Mouse (Mus musculus) gastrocnemius, adult 18-20 months (tissue): Measurements from ENCODE around the gene Hhipl1. TPM values are rescaled to one million over a fixed set of nuclear protein-coding genes. Genes with fewer than 3 reads are reported as not detected.

Experiments used
- DNase-seq: peaks from one replicate; pipeline ENCODE4 v3.0.0; 2021; ENCODE audit warnings: low spot score
- total RNA-seq, 2 experiments: library from RNA; stranded (reverse); gene quantifications; 2 replicates each; pipeline ENCODE4 v1.2.3; 2021

The Hhipl1 gene
- total RNA-seq, 2 experiments from 2014 or later, result 1.1 to 1.2 TPM

DNA sequence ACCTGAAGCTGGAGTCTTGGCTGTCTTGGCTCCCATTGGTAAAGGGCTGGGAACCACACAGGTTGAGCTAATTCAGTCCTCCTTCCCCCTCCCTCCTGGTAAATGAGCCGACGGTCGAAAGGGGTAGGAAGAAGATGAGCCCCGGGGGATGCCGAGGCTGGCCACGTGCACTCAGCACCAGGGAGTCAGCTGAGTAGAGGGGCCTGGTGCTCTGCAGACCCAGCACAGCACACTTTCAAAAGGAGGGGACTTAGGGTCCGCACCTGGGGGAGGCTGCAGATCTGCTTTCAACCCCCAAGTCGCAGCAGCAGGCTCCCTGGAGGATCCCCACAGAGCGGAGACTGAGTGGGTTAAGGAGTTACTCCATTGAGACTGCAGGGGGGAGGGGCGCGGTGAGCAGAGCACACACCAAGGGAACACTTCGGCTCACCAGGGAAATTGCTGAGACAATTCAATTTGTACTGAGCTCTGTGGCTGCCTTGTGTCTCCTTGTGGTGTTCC is 28.7 kb upstream of the Hhipl1 start:
- no peak for DNase-seq

DNA sequence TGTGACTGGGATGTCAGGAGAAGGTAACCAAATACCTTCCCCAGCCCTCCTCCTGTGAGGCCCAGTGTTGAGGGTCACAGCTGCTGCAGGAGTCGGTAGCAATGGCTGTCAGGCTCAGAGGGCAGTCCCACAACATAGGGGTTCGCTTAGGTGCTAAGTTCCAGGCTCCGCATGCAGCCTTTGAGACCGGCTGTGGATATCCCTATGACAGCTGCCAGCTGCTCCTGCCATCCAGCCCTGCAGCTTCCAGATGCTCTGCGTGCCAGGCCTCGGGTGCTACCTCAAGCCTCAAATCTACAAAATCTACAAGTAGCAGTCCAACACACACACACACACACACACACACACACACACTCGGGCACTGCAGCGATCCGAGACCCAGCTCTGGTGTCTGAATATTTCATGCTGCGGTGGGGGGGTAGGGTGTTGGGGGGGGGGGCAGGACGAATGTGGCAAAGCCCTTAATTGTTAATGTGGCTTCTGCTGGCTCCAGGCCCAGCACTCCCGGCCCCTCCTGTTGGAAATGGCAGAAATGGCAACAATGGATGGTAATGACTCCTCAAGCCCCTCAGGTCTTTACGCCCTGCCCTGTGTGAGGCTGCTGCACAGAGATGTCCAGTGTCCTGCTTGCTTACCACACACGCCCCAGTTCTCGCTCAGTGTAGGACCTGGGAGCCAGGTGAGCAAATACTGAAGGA is 27.7 kb upstream of the Hhipl1 start:
- DNase-seq, result no peak

- no peak for DNase-seq
Observed at GRCm38 (mm10) chr12:108284455-108285224, 21.4 kb upstream of the Hhipl1 start.

- no peak for DNase-seq
Observed at GRCm38 (mm10) chr12:108285225-108286011, 20.7 kb upstream of the Hhipl1 start.

GRCm38 (mm10) chr12:108286381-108286780 is 19.7 kb upstream of the Hhipl1 start:
- no peak for DNase-seq

DNA sequence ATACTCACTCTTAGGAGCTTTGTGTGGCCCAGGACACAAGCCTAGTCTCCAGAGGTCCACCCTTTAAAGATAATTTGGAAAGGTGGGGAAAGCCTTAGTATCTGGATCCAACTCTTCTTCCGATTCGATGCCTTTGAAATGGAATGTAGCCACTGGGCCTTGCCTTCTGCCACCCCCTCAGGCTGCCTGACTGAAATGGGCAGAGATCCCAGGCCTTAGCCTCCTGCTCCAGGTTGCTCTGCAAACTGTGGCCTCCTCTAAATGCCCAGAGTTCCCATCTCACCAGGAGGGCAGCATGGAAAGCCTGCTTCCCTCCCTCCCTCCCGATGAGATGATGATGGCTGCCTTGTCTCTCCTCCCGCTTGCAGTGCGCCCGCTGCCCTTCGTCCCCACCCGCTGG is 19.1 kb upstream of the Hhipl1 start:
- no peak for DNase-seq

GRCm38 (mm10) chr12:108288127-108288880 is 17.8 kb upstream of the Hhipl1 start:
- no peak for DNase-seq

DNA sequence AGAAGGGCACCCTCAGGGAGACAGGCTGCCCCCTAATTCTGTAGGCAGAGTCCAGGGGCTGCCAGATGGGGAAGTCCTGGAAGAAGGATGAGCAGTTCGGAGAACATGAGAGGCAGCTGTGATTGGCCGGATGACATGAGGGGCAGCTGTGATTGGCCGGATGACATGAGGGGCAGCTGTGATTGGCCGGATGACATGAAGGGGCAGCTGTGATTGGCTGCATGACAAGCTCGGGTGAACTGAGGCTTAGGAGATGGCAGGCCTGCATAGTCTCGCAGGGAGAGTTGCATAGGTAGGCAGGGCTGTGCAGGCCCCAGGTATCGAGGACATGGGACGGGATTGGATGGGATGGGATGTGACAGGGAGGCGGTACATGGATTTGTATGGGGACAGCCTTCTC is 13.7 kb upstream of the Hhipl1 start:
- no peak for DNase-seq

GRCm38 (mm10) chr12:108292957-108293356 is 13.1 kb upstream of the Hhipl1 start:
- peak; percentile 82 for DNase-seq

DNA sequence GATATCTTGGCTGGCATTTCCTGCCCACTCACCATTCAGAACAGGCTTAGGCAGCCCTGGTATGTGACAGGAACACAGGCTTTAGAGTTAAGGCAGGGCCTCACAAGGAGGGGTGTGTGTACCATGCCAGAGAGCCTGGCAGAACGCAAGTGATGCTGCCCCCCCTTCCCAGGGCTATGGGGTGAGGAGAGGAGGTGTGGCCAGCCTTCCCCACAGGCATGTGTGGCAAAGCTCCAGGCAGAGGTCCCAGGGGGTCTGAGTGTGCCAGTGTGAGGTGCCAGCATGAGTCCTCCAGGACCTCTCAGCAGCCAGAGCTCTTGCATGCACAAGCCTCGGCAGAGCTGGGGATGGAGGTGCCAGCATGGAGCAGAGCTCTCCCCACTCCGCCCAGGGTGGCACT is 11.4 kb upstream of the Hhipl1 start:
- DNase-seq, result no peak

DNA sequence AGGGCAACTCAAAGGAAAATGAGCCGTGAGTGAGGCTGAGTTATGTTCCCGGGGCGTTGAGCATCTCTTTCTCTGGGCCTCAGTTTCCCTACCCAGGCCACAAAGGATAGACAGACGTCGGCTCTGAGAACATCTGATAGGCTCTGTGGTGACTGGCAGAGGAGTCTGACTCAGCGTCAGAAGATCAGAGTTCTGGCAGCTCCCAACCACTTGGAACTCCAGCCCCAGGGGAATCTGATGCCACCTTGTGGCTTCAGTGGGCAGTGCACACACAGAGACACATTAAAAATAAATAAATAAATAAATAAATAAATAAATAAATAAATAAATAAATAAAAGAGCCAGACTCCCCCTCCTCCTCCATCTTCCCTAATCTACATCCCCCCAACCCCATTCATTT is 9.0 kb upstream of the Hhipl1 start:
- no peak for DNase-seq

DNA sequence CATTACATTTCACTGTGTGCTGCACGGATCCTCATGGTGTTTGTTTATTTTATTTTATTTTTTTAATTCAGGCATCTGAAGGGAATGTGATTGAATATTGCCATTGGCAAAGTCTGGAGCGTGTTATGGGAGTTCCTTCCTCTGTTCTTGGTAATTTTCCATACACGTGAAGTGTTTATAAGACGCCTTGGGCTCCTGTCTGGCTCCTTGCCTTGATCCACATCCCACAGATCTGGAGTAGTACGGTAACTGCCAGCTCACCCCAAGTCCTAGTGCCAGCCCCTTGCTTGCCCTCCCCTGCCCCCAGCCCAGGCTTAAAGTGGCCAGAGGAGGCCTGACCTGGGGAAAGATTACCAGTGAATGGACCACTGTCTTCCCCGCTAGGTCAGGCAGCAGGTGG is 5.1 kb upstream of the Hhipl1 start:
- no peak for DNase-seq

DNA sequence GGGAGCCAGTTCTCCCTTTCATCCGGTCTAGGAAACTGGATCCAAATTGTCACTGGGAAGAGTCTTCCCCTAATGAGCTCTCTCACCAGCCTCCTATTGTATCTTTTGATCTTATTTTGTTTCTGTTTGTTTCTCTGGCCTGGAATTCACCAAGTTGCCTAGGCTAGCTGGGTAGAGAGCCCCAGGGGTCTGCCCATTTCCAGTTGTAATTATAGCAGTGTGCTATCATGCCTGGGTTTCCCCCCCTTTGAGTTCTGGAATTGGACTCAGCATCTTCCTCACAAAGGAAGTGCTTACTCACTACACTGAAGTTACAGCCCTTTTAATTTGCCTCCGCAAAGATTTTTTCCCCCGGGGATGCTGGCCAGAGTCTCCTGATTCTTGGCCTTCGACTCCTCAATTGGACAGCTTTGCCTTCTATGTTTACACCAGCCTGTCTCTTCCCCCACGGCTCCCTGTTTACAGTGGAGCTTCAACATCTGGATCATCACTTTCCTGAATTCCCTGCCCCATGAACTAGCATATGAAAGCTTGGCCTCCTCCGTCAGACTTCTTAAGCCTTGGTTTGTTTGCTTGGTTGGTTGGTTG is 2.2 kb upstream of the Hhipl1 start:
- DNase-seq, result no peak

DNA sequence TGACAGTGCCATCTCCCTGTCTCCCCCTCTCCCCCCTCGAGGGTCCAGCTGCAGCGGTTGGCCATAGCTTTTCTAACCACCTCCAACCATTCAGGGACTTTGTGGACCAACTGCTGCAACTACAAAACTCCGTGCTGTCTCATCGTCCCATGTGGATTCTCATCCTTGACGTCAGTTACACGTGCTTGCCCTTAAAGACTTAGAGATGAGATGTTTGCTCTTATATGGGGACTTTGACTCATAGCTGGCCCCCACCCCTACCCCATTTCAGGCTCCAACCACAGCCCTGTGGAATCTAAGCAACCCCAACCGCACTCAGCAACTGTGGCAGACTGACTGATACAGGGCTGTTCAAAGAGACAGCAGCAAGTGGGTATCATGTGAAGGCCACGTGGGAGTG is 898 bp upstream of the Hhipl1 start:
- DNase-seq, result no peak

DNA sequence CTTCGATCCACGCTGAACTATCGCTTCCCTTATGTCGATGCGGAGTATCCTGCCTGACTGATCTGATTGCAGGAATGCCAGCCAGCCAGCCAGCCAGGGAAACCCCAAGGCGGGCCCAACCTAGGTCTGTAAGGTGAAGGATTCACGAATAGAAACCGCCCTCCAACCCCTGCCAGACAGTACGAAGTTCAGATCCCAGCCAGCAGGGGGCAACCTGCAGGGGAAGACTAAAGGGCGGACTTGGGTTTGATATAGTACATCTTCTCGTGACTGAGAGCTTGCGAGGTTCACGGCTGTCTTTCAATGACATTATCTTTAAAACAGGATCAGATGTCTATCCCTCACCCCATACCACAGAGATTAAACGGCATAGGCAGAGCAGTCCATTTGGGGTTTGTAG is 1.5 kb downstream of the Hhipl1 start:
- peak; percentile 56 for DNase-seq

DNA sequence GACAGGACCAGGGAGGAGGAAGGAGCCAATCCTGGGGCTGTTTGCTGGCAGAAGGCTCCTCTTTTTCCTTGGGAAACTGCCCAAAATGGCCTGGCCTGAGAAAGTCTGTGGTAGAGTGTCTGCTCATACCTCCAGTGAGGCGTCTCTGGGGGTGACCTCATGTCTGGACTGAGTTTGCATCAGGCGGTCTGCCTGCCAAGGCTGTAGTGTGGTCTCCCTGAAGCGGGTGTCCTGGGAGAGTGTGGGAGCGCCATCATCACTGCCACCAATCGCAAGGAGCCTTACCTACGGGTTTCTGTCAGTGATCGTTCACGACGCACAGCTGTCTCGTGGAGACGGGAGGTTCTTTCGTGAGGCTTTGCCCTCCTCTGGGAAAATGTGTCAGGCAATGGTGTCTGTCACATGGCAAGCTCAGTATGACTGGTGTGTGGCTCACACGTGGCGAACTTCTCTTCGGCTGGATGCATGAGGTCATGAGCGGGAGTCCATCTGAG is 2.3 kb downstream of the Hhipl1 start:
- peak; percentile 78 for DNase-seq

- peak; percentile 75 for DNase-seq
Observed at GRCm38 (mm10) chr12:108309116-108309794, 3.2 kb downstream of the Hhipl1 start.

DNA sequence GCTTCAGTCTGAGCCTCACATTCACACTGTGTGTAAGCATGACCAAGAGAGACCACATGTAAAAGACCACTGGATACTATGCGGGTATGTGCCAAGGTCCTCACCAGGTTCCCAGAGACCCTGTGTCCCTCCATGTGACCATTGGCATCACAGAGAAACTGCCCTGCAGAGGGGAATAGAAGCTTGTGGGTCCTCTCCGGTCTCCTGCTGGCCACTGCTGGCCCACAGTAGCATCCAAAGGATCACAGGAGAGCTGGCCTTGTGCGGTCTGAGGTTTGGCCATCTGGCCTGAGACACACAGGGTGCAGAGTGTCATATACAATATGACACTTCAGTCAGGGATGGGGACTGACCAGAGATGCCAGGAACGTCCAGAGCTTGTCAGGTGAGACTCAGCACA is 4.0 kb downstream of the Hhipl1 start:
- no peak for DNase-seq

- DNase-seq, result no peak
Observed at GRCm38 (mm10) chr12:108310456-108311027, 4.5 kb downstream of the Hhipl1 start.

DNA sequence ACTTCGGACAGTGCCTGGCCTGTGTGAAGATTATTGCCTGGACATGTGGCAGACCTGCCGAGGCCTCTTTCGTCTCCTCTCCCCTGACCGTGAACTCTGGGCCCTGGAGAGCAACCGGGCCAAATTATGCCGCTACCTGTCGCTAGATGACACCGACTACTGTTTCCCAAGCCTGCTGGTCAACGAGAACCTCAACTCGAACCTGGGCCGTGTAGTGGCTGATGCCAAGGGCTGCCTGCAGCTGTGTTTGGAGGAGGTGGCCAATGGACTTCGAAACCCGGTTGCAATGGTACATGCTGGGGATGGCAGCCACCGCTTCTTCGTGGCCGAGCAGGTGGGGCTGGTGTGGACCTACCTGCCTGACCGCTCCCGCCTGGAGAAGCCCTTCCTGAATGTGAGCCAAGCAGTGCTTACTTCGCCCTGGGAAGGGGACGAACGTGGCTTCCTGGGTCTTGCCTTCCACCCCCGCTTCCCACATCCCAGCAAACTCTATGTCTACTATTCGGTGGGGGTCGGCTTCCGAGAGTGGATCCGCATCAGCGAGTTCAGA is 5.7 kb downstream of the Hhipl1 start:
- DNase-seq, result no peak
